ENCODE assay signal across 24 mouse cellular contexts in genomic region chr19:46957971-46958370, GRCm38 (mm10). TPM values are rescaled to one million over a fixed set of nuclear protein-coding genes. Genes with fewer than 3 reads are reported as not detected.
DNase-seq lines count a peak whose midpoint lies in the region; ATAC-seq and TF ChIP-seq lines count a peak whose summit lies in the region.
"Had no signal": no experiment of that assay in that cellular context is flagged by ENCODE, and none has a peak within 500 bp of the region (broad histone marks: within the 10 kb centered on the region; RNA-seq: fewer than 3 reads in every experiment).

No protein-coding gene starts in this region.

- 88% methylated on average over 4 of the region's 4 CpGs for WGBS in midbrain, embryonic 11.5 days
- WGBS in midbrain, embryonic 10.5 days: 91% methylated on average over 4 of the region's 4 CpGs
- WGBS in liver, embryonic 14.5 days (ENCODE audit: insufficient replicate concordance): 77% methylated on average over 4 of the region's 4 CpGs

- no peaks in the 10 kb centered on the region for H3K9me3 ChIP-seq in midbrain, embryonic 11.5 days (ENCODE audit: control insufficient read depth, low read length)
- no peaks in the 10 kb centered on the region for H3K9me3 ChIP-seq in midbrain, embryonic 10.5 days (replicated peaks)
- no peaks in the 10 kb centered on the region for H3K9me3 ChIP-seq in liver, embryonic 14.5 days (ENCODE audit: control insufficient read depth, low read length)
- H3K9me3 ChIP-seq: embryonic facial prominence, embryonic 13.5 days; forebrain, embryonic 13.5 days; G1E; heart, embryonic 13.5 days; hindbrain, embryonic 12.5 days had no signal

- no peak overlapping the region for H3K9ac ChIP-seq in midbrain, embryonic 11.5 days (ENCODE audit: low read length)
- no peak overlapping the region for H3K9ac ChIP-seq in liver, embryonic 14.5 days (replicated peaks)
- H3K9ac ChIP-seq: embryonic facial prominence, embryonic 13.5 days; forebrain, embryonic 13.5 days; forebrain, postnatal 0 days; heart, embryonic 13.5 days; hindbrain, embryonic 12.5 days had no signal

- no peak overlapping the region for H3K4me3 ChIP-seq in layer of hippocampus, adult 2 months
- no peak overlapping the region for H3K4me3 ChIP-seq in midbrain, embryonic 11.5 days (ENCODE audit: low read depth, low read length)
- no peak overlapping the region for H3K4me3 ChIP-seq in midbrain, embryonic 10.5 days
- no peak overlapping the region for H3K4me3 ChIP-seq in liver, embryonic 14.5 days (ENCODE audit: insufficient read depth in 1 of 2, low read depth in 2 of 2, low read length in 2 of 2)
- H3K4me3 ChIP-seq: embryonic facial prominence, embryonic 13.5 days; forebrain, embryonic 13.5 days; heart, embryonic 13.5 days; hindbrain, embryonic 12.5 days had no signal

- no peak for ATAC-seq in midbrain, embryonic 11.5 days (ENCODE audit: low FRiP score)
- ATAC-seq in liver, embryonic 14.5 days (ENCODE audit: insufficient read depth): no peak
- ATAC-seq: CD4-positive, CD25-positive, alpha-beta regulatory T cell, adult 4 months; forebrain, embryonic 13.5 days; forebrain, postnatal 0 days; hindbrain, embryonic 16.5 days had no signal

- no peak for TF ChIP-seq CTCF in layer of hippocampus, adult 2 months (conservative IDR thresholded peaks at IDR 0.05)
- TF ChIP-seq CTCF in liver, embryonic 14.5 days (IDR thresholded peaks at IDR 0.05; ENCODE audit: low read depth): no peak

- no peaks in the 10 kb centered on the region for H3K36me3 ChIP-seq in midbrain, embryonic 11.5 days (ENCODE audit: control insufficient read depth, insufficient read depth, low read length)
- peaks cover 5% of the 10 kb centered on the region; the same call in 1 of the 2 replicates for H3K36me3 ChIP-seq in midbrain, embryonic 10.5 days
- H3K36me3 ChIP-seq in liver, embryonic 14.5 days (replicated peaks; ENCODE audit: control insufficient read depth, insufficient read depth, low read depth): no peaks in the 10 kb centered on the region; the same call in none of the 2 replicates
- H3K36me3 ChIP-seq: embryonic facial prominence, embryonic 13.5 days; hindbrain, embryonic 12.5 days had no signal

- H3K4me1 ChIP-seq in midbrain, embryonic 11.5 days (ENCODE audit: control insufficient read depth, insufficient read depth, low read length): peaks cover 12% of the 10 kb centered on the region; the same call in 1 of the 2 replicates
- peaks cover 28% of the 10 kb centered on the region for H3K4me1 ChIP-seq in midbrain, embryonic 10.5 days
- peaks cover 45 to 51% of the 10 kb centered on the region in 2 experiments for H3K4me1 ChIP-seq in liver, embryonic 14.5 days (replicated peaks; ENCODE audit: control insufficient read depth in 2 of 2, insufficient read depth in 2 of 2, low read length in 1 of 2)

- DNase-seq in layer of hippocampus, adult 2 months (ENCODE audit: low spot score in 2 of 2): no peak
- DNase-seq in layer of hippocampus, postnatal 36 days: no peak
- DNase-seq in midbrain, embryonic 11.5 days (ENCODE audit: low spot score, missing footprints): peak; percentile 12
- no peak for DNase-seq in midbrain, embryonic 10.5 days (ENCODE audit: low spot score)
- DNase-seq in liver, embryonic 14.5 days (ENCODE audit: low read depth in 3 of 3, low spot score in 3 of 3): no peak
- DNase-seq in spleen, postnatal 4 days (ENCODE audit: low spot score in 2 of 2): no peak
- no peak for DNase-seq in Muller cell, postnatal 12 days (ENCODE audit: inconsistent ontology term)
- DNase-seq: adrenal gland, postnatal 10 days; cerebellum, adult 11-12 months; cerebellum, adult 9-10 months; cerebellum, postnatal 25 days; forebrain, postnatal 0 days; gastrocnemius, postnatal 14 days; heart, postnatal 4 days had no signal

- H3K27me3 ChIP-seq in midbrain, embryonic 11.5 days (ENCODE audit: control insufficient read depth, insufficient read depth, low read length): no peaks in the 10 kb centered on the region
- no peaks in the 10 kb centered on the region for H3K27me3 ChIP-seq in midbrain, embryonic 10.5 days (ENCODE audit: low read depth, poor library complexity, severe bottlenecking)
- no peaks in the 10 kb centered on the region for H3K27me3 ChIP-seq in liver, embryonic 14.5 days (ENCODE audit: control insufficient read depth, insufficient read depth, low read length)
- H3K27me3 ChIP-seq: embryonic facial prominence, embryonic 13.5 days; forebrain, embryonic 13.5 days; heart, embryonic 13.5 days; hindbrain, embryonic 12.5 days had no signal

- H3K27ac ChIP-seq in layer of hippocampus, adult 2 months: peak overlapping the region; percentile 21; the same call in 1 of the 2 replicates
- no peak overlapping the region for H3K27ac ChIP-seq in midbrain, embryonic 11.5 days (ENCODE audit: low read depth, low read length)
- no peak overlapping the region for H3K27ac ChIP-seq in midbrain, embryonic 10.5 days (replicated peaks)
- H3K27ac ChIP-seq in liver, embryonic 14.5 days: peak overlapping the region; percentile 2
- H3K27ac ChIP-seq: embryonic facial prominence, embryonic 13.5 days; forebrain, embryonic 13.5 days; heart, embryonic 13.5 days; hindbrain, embryonic 12.5 days had no signal

- no peak overlapping the region for H3K4me2 ChIP-seq in midbrain, embryonic 11.5 days
- no peak overlapping the region for H3K4me2 ChIP-seq in liver, embryonic 14.5 days (ENCODE audit: low read depth)
- H3K4me2 ChIP-seq: embryonic facial prominence, embryonic 13.5 days; forebrain, embryonic 13.5 days; heart, embryonic 13.5 days; hindbrain, embryonic 12.5 days had no signal

- TF ChIP-seq EP300 in liver, embryonic 14.5 days (IDR thresholded peaks at IDR 0.05; ENCODE audit: low read depth): no peak

RNA-seq across cellular contexts. Expression of gene Ina, which starts 56.5 kb away (rescaled TPM):
- total RNA-seq in layer of hippocampus, adult 2 months (2021): 100 to 1,000 TPM; 170 to 180 TPM
- 100 to 1,000 TPM; 183 to 189 TPM for total RNA-seq in layer of hippocampus, postnatal 36 days (2021)
- polyA plus RNA-seq in midbrain, embryonic 11.5 days (2014; fragmentation: Nextera tagmentation; extraction: Ambion mirVana): 179 and 186 TPM in 2 replicates
- 51.0 and 98.3 TPM in 2 replicates for polyA plus RNA-seq in midbrain, embryonic 10.5 days (2016; fragmentation: Nextera tagmentation; extraction: Ambion mirVana)
- polyA plus RNA-seq in liver, embryonic 14.5 days (2012; rRNA removed): 0.02 and 0.36 TPM in 2 replicates
- polyA plus RNA-seq in liver, embryonic 14.5 days (2014; fragmentation: Nextera tagmentation; extraction: Ambion mirVana): 0.09 TPM in 1 of 2 replicates, not detected in the other
- total RNA-seq: gastrocnemius, adult 18-20 months; gastrocnemius, postnatal 14 days; granulocyte monocyte progenitor cell, adult 5-6 weeks had no signal
- polyA plus RNA-seq: CD4-positive, CD25-positive, alpha-beta regulatory T cell, adult 4 months; G1E; heart, postnatal 0 days had no signal

RNA-seq across cellular contexts. Expression of gene Nt5c2, which starts 57.0 kb away (rescaled TPM):
- 10 to 100 TPM; 80.9 to 84.4 TPM for total RNA-seq in layer of hippocampus, adult 2 months (2021)
- 10 to 100 TPM; 69.8 to 84.2 TPM for total RNA-seq in layer of hippocampus, postnatal 36 days (2021)
- polyA plus RNA-seq in midbrain, embryonic 11.5 days (2014; fragmentation: Nextera tagmentation; extraction: Ambion mirVana): 73.5 and 79.6 TPM in 2 replicates
- 64.1 and 77.4 TPM in 2 replicates for polyA plus RNA-seq in midbrain, embryonic 10.5 days (2016; fragmentation: Nextera tagmentation; extraction: Ambion mirVana)
- polyA plus RNA-seq in liver, embryonic 14.5 days (2012; rRNA removed): 10.7 and 14.9 TPM in 2 replicates
- polyA plus RNA-seq in liver, embryonic 14.5 days (2014; fragmentation: Nextera tagmentation; extraction: Ambion mirVana): 45.0 and 52.3 TPM in 2 replicates

Comparison
In these comparisons a context has a peak if more than half of its experiments do, and no peak if none do; other contexts are left out.
1. H3K27ac ChIP-seq: peak in layer of hippocampus, adult 2 months (single experiment) and liver, embryonic 14.5 days (single experiment); none in midbrain, embryonic 11.5 days (single experiment) and midbrain, embryonic 10.5 days (single experiment).
2. RNA of gene Ina, which starts 56.5 kb away (polyA plus RNA-seq): 179 to 186 TPM in midbrain, embryonic 11.5 days and 51.0 to 98.3 TPM in midbrain, embryonic 10.5 days; 0.02 to 0.36 TPM in liver, embryonic 14.5 days; every median in the first group is over 10 times any median in the second.